Mouse (Mus musculus) skeletal muscle tissue, adult 2 months (tissue): ENCODE data around the gene Reep3.

ENCODE experiments used
- DNase-seq: peaks from one replicate; pipeline ENCODE4 v3.0.0-alpha.2; 2012; ENCODE audit warnings: low read depth, low spot score

Reep3 gene

GRCm38 (mm10) chr10:67111044-67111798 is 14.5 kb upstream of the Reep3 start:
- no peak for DNase-seq

GRCm38 (mm10) chr10:67109635-67110034 is 12.9 kb upstream of the Reep3 start:
- no peak for DNase-seq

- DNase-seq = no peak
Measured at GRCm38 (mm10) chr10:67108096-67108495, 11.4 kb upstream of the Reep3 start.

- no peak for DNase-seq
Measured at GRCm38 (mm10) chr10:67107017-67107761, 10.4 kb upstream of the Reep3 start.

GRCm38 (mm10) chr10:67106400-67106799 is 9.7 kb upstream of the Reep3 start:
- DNase-seq = no peak

- DNase-seq = no peak
Measured at GRCm38 (mm10) chr10:67105331-67106217, 8.8 kb upstream of the Reep3 start.

- no peak for DNase-seq
Measured at GRCm38 (mm10) chr10:67104543-67104942, 7.8 kb upstream of the Reep3 start.

- DNase-seq = no peak
Measured at GRCm38 (mm10) chr10:67100831-67101251, 4.1 kb upstream of the Reep3 start.

GRCm38 (mm10) chr10:67100011-67100661 is 3.4 kb upstream of the Reep3 start:
- DNase-seq = no peak

- DNase-seq = no peak
Measured at GRCm38 (mm10) chr10:67099183-67099929, 2.6 kb upstream of the Reep3 start.

GRCm38 (mm10) chr10:67098408-67099050 is 1.8 kb upstream of the Reep3 start:
- no peak for DNase-seq

GRCm38 (mm10) chr10:67097437-67098150 is 849 bp upstream of the Reep3 start:
- DNase-seq = no peak

- DNase-seq = peak; percentile 51
Measured at GRCm38 (mm10) chr10:67095798-67096620, 736 bp downstream of the Reep3 start, which contains the start of gene Jmjd1c. Gene Jmjd1c, plus strand, starts transcription at chr10:67096125.

GRCm38 (mm10) chr10:67094922-67095321 is 1.8 kb downstream of the Reep3 start:
- no peak for DNase-seq

GRCm38 (mm10) chr10:67090611-67091010 is 6.1 kb downstream of the Reep3 start:
- DNase-seq = no peak

GRCm38 (mm10) chr10:67087447-67088226 is 9.1 kb downstream of the Reep3 start:
- no peak for DNase-seq

- DNase-seq = no peak
Measured at GRCm38 (mm10) chr10:67085916-67086315, 10.8 kb downstream of the Reep3 start.

GRCm38 (mm10) chr10:67085124-67085523 is 11.6 kb downstream of the Reep3 start:
- no peak for DNase-seq
